Mouse (Mus musculus) heart, adult 2 months (tissue): ENCODE data around the gene Srrm4. TPM values are rescaled to one million over a fixed set of nuclear protein-coding genes. Genes with fewer than 3 reads are reported as not detected.

ENCODE experiments used
- DNase-seq, 2 experiments: peaks; one replicate each; pipeline ENCODE4 v3.0.0; 2021
- H3K27ac ChIP-seq: fragments of 200-600 bp; 2 replicates; pipeline ENCODE4 v1.8.1; 2022
- H3K27me3 ChIP-seq: fragments of 200-500 bp; 2 replicates; pipeline ENCODE4 v1.6.1; 2012; ENCODE audit warnings: mild to moderate bottlenecking, low read length, inconsistent platforms, mixed read lengths; ENCODE audit not compliant: control insufficient read depth, insufficient read depth
- H3K36me3 ChIP-seq: fragments of 200-500 bp; 2 replicates; pipeline ENCODE4 v1.6.1; 2012; ENCODE audit warnings: low read length, inconsistent platforms; ENCODE audit not compliant: control insufficient read depth, insufficient read depth
- H3K4me1 ChIP-seq: fragments of 200-500 bp; 2 replicates; pipeline ENCODE4 v1.6.1; 2011; ENCODE audit warnings: low read length; ENCODE audit not compliant: control insufficient read depth, insufficient read depth
- H3K4me3 ChIP-seq: fragments of 200-600 bp; 2 replicates; pipeline ENCODE4 v1.8.1; 2022
- H3K79me2 ChIP-seq: fragments of 200-500 bp; replicated peaks from 2 replicates; pipeline ENCODE4 v1.6.1; 2012; ENCODE audit warnings: mild to moderate bottlenecking, inconsistent platforms, low read length, moderate library complexity, mixed read lengths; ENCODE audit not compliant: control insufficient read depth, insufficient read depth
- H3K9ac ChIP-seq: fragments of 200-500 bp; 2 replicates; pipeline ENCODE4 v1.6.1; 2012; ENCODE audit warnings: low read depth, mild to moderate bottlenecking, control low read depth, inconsistent platforms, low read length, mixed read lengths
- CTCF ChIP-seq: fragments of 200-600 bp; IDR thresholded peaks from 2 replicates; pipeline ENCODE4 v1.8.1; 2022; ENCODE audit warnings: antibody characterized with exemption, mild to moderate bottlenecking, moderate library complexity
- EP300 ChIP-seq: fragments of 200-500 bp; IDR thresholded peaks from 2 replicates; pipeline ENCODE4 v1.6.1; 2011; ENCODE audit warnings: low read depth, low read length, control low read depth; ENCODE audit not compliant: insufficient read depth
- POLR2A ChIP-seq: fragments of 200-500 bp; IDR thresholded peaks from 2 replicates; pipeline ENCODE4 v1.6.1; 2011; ENCODE audit warnings: mild to moderate bottlenecking, low read depth, low read length, control low read depth; ENCODE audit not compliant: insufficient read depth
- WGBS: fragments of 180-500 bp; shearing (Covaris S2); methylation state at CpG from one replicate; pipeline ENCODE4 v1.1.7; 2018; 5-methylcytosine and 5-hydroxymethylcytosine counted together
- intact Hi-C: fragments of 180-260 bp; cut with DNase I; formaldehyde crosslinking; loops from one replicate; pipeline ENCODE4 v1.15.1; 2025
- polyA plus RNA-seq: library from polyadenylated mRNA; depleted of rRNA; stranded (reverse); fragments of >200 nt; gene quantifications from 2 replicates; pipeline ENCODE4 v1.2.3, GENCODE M21; 2012
- total RNA-seq, 2 experiments: library from RNA; stranded (reverse); gene quantifications; 2 replicates each; pipeline ENCODE4 v1.2.3; 2021

Srrm4 gene
- total and polyA plus RNA-seq, 3 experiments = 7.7 to 12.2 (median 9.3) TPM

GRCm38 (mm10) chr5:116461354-116462042 is 130.1 kb downstream of the Srrm4 start:
- no peak overlapping the region for H3K9ac ChIP-seq
- intact Hi-C loops = no loop called here
- H3K36me3 ChIP-seq = no peaks in the 10 kb centered on the region
- no peak for TF ChIP-seq POLR2A
- peak; percentile 42 for TF ChIP-seq CTCF
- TF ChIP-seq EP300 = no peak
- no peak overlapping the region for H3K4me3 ChIP-seq
- no peaks in the 10 kb centered on the region for H3K79me2 ChIP-seq
- no peak for DNase-seq
- H3K27ac ChIP-seq = no peak overlapping the region
- H3K27me3 ChIP-seq = no peaks in the 10 kb centered on the region
- H3K4me1 ChIP-seq = no peaks in the 10 kb centered on the region
- 71% methylated on average over 11 of the region's 11 CpGs for WGBS

- Histone ChIP-seq H3K4me1 (no peaks in the 10 kb centered on the region), H3K27me3 (no peaks in the 10 kb centered on the region), H3K4me3 (no peak overlapping the region), H3K27ac (no peak overlapping the region), H3K79me2 (no peaks in the 10 kb centered on the region), H3K36me3 (no peaks in the 10 kb centered on the region), H3K9ac (no peak overlapping the region)
- 74% methylated on average over 2 of the region's 2 CpGs for whole genome bisulfite sequencing
- no peak for DNase-seq
- no peak for TF ChIP-seq EP300
- no peak for TF ChIP-seq CTCF
- TF ChIP-seq POLR2A = no peak
- intact Hi-C loops = no loop called here
Observed at GRCm38 (mm10) chr5:116459970-116460369, 131.6 kb downstream of the Srrm4 start.

- DNase-seq = no peak
- Histone ChIP-seq H3K9ac (no peak overlapping the region), H3K27me3 (no peaks in the 10 kb centered on the region), H3K27ac (no peak overlapping the region), H3K79me2 (no peaks in the 10 kb centered on the region), H3K4me1 (no peaks in the 10 kb centered on the region), H3K4me3 (no peak overlapping the region), H3K36me3 (no peaks in the 10 kb centered on the region)
- TF ChIP-seq CTCF (no peak), POLR2A (no peak), EP300 (no peak)
- intact Hi-C loops = loop anchor here (2.0 kb wide), 1 partner anchor 71 kb away; no protein-coding TSS in a partner anchor
- WGBS = 85% methylated on average over 7 of the region's 7 CpGs
Observed at GRCm38 (mm10) chr5:116457791-116458190, 133.8 kb downstream of the Srrm4 start.

- intact Hi-C loops = loop anchor here (2.0 kb wide), 1 partner anchor 70 kb away; no protein-coding TSS in a partner anchor
- 37% methylated on average over 10 of the region's 10 CpGs for WGBS
- no peak for TF ChIP-seq POLR2A
- TF ChIP-seq EP300 = no peak
- TF ChIP-seq CTCF = no peak
Observed at GRCm38 (mm10) chr5:116456796-116457515, 134.7 kb downstream of the Srrm4 start.

GRCm38 (mm10) chr5:116453401-116453851 is 138.2 kb downstream of the Srrm4 start:
- WGBS = 4% methylated on average over 27 of the region's 27 CpGs
- DNase-seq = peak; percentile 74 to 80
- peak overlapping the region; percentile 43 for H3K4me3 ChIP-seq
- H3K79me2 ChIP-seq = no peaks in the 10 kb centered on the region
- no peaks in the 10 kb centered on the region for H3K36me3 ChIP-seq
- intact Hi-C loops = no loop called here
- H3K9ac ChIP-seq = peak overlapping the region; percentile 79
- H3K27ac ChIP-seq = peak overlapping the region; percentile 72
- TF ChIP-seq EP300 (no peak), CTCF (peak; percentile 81)
- no peaks in the 10 kb centered on the region for H3K27me3 ChIP-seq
- peaks cover 2% of the 10 kb centered on the region for H3K4me1 ChIP-seq

More at GRCm38 (mm10) chr5:116456796-116457515, 134.7 kb downstream of the Srrm4 start:
- DNase-seq = no peak
- Histone ChIP-seq H3K36me3 (no peaks in the 10 kb centered on the region), H3K4me3 (no peak overlapping the region), H3K4me1 (no peaks in the 10 kb centered on the region), H3K27ac (no peak overlapping the region), H3K9ac (no peak overlapping the region), H3K27me3 (no peaks in the 10 kb centered on the region), H3K79me2 (no peaks in the 10 kb centered on the region)

DNA sequence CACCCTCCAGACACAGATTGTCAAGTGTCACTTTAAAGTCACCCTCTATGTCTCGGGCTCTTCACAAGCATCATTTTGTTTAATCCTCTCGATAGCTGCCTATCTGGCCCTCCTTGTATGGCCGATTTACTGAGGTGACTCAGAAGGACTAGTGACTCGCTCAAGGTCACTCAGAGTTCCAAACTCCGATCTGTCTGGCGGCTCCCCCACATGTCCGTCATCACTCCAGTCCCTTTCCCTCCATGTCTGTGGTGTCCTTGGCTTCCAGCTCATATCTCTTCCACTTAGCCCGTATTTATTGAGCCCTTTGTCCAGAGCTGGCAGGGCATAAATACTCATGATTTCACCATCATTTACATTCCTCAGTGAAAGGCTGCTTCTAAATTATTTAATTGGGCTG is 140.7 kb downstream of the Srrm4 start:
- no peaks in the 10 kb centered on the region for H3K36me3 ChIP-seq
- 0 out of 2 replicates have a peak, but pooled peaks have one; percentile 34 for TF ChIP-seq EP300
- no peak for TF ChIP-seq CTCF
- 35% methylated on average over 8 of the region's 8 CpGs for WGBS
- H3K4me3 ChIP-seq = no peak overlapping the region
- peak overlapping the region; percentile 69 for H3K27ac ChIP-seq
- no peaks in the 10 kb centered on the region for H3K27me3 ChIP-seq
- DNase-seq = peak; percentile 38 to 65
- H3K79me2 ChIP-seq = no peaks in the 10 kb centered on the region
- H3K9ac ChIP-seq = no peak overlapping the region
- intact Hi-C loops = loop anchor here (2.0 kb wide), 1 partner anchor 28 kb away; the partner anchor contains the start of gene Hspb8
- H3K4me1 ChIP-seq = peaks cover 2% of the 10 kb centered on the region
